Mouse (Mus musculus): ENCODE results near the gene E330017A01Rik.

The E330017A01Rik gene

GRCm38 (mm10) chr16:58663021-58663420 lies 24.5 kb upstream of the E330017A01Rik start:
- no peak for DNase-seq (ENCODE audit: low read depth, low spot score)

- no peak for DNase-seq (ENCODE audit: low read depth, low spot score)
These were observed 23.8 kb upstream of the E330017A01Rik start for GRCm38 (mm10) chr16:58662287-58662791.

DNA sequence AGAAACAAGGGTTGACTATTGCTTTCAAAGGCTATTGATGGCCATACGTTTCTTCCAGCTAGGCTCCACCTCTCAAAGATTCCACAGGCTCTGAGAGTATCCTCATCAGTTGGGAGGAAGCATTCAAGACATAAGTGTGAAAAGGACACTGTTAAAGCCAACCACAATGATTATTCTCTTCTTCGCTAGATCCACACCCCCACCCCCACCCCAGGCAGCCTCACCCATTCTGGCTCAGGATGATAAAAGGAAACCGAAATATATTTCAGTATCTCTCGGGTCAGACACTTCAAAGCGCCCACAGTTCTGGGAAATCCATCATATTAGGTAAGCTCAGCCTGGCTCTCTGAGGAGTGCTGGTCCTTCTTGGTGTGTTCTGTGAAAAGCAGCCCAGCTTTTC lies 23.3 kb upstream of the E330017A01Rik start:
- DNase-seq (ENCODE audit: low read depth, low spot score), result no peak

DNA sequence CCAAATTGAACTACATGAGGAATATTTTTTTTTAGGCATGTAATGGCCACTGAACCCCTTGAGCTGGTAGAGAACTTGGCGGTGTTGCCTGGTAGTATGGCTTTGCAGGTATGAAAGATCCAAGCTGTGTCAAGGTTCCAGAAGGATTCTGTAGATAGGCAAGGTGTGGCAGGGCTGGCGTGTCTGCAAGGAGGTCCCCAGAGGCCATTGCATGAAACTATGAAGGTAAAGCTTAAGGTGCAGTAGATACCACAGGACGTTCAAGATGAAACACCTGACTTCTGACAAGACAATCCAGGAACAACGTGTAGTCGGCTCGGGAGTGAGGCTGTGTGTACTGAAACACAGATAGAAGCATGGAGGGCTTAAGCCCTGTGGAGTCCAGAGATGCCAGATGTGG lies 20.1 kb upstream of the E330017A01Rik start:
- DNase-seq (ENCODE audit: low read depth, low spot score), result no peak

DNA sequence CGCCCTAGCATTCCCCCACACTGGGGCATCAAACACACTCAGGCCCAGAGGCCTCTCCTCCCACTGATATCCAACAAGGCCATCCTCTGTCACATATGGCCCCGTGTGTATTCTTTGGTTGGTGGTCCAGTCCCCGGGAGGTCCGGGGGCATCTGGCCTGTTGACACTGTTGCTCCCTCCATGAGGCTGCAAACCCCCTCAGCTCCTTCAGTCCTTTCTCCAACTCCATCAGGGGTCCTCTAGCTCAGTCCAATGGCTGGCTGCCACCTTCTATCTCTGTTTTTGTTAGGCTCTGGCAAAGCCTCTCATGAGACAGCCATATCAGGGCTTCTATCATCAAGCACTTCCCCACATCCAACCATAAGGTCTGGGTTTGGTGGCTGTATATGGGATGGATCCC lies 18.0 kb upstream of the E330017A01Rik start:
- no peak for DNase-seq (ENCODE audit: low read depth, low spot score)

GRCm38 (mm10) chr16:58655751-58656150 lies 17.2 kb upstream of the E330017A01Rik start:
- DNase-seq (ENCODE audit: low read depth, low spot score), result no peak

DNA sequence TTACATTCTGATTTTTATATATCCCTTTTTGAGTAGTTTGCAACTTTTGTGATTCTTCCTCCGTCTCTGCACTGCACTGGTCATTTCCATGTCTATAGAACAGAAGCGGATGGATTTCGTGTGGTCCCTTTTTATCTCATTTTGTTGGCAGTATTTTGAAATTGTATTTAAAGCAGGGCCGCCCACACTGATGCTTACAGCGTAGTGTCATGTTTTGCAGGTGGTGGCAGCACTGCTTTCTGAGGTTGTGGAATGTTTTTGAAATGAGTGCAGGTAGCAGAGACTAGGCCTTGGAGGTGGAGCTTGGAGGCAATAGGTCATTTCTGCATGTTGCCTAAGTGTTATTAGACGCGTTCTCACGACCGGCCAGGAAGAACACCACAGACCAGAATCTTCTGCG lies 11.4 kb upstream of the E330017A01Rik start:
- DNase-seq (ENCODE audit: low read depth, low spot score), result no peak

GRCm38 (mm10) chr16:58638016-58638415 lies 523 bp downstream of the E330017A01Rik start:
- DNase-seq (ENCODE audit: low read depth, low spot score), result no peak

DNA sequence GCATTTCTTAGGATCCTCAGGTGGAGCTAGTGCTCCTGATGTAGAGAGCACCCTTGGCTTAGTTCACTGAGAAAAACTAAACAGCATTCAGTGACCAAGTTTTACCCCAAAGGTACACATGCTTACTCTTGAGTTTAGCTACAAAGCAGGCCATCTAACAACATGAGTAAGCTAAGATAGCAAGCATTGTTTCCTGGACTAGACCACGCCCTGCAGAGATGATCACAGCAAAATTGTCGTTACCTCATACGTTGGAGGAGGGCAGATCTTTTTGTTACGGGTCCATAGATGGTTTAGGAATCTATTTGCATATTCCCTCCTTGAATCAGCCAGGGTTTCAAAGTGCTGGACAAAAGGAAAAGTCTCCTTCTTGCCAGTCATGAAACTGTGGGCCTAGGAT lies 1.1 kb downstream of the E330017A01Rik start:
- no peak for DNase-seq (ENCODE audit: low read depth, low spot score)

- no peak for DNase-seq (ENCODE audit: low read depth, low spot score)
These were observed 2.7 kb downstream of the E330017A01Rik start for GRCm38 (mm10) chr16:58635866-58636265.

DNA sequence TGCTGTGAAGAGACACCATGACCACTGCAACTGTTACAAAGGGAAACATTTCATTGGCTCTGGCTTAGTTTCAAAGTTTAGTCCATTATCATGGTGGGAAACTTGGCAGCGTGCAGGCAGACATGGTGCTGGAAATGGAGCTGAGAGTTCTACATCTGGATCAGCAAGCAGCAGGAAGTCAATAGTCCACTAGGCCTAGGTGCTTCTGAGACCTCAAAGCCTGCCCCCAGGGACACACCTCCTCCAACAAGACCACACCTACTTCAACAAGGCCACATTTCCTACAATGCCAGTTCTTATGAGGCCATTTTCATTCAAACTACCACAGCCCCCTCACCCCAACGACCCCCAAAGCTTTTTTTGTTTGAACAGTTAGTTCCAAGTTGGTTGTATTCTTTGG lies 8.8 kb downstream of the E330017A01Rik start:
- DNase-seq (ENCODE audit: low read depth, low spot score), result no peak

DNA sequence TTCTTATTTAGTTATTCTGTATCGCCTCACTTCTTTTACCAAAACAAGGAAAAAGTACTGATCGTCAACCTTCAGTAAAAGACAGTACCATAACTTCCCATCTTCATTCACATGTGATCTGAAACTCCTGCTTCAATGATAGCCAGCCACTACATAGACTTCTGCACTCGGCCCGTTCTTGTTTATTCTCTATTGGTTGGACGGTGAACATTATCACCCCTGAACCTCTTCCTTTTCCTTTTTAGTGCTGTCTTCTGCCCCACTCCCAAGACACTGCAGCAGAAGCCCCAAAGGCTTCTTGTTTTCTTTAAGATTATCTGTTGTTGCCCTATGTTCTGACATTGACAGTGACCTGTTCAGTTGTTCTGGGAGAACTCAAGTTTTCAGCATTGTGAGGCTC lies 9.6 kb downstream of the E330017A01Rik start:
- no peak for DNase-seq (ENCODE audit: low read depth, low spot score)

DNA sequence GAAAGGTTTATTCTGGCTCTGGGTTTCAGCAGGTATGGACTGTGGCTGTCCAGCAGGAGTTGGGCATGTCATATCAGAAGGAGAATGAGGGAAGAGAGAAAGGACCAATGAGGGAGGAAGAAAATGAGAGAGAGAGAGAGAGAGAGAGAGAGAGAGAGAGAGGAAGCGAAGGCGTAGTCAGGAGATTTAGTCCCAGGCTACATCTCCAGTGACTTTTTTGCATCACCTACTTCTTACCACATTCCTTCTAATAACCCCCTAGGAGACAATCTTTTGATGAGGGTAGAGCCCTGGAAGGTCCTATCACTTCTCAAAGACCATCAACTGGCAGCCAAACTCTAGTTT lies 10.2 kb downstream of the E330017A01Rik start:
- no peak for DNase-seq (ENCODE audit: low read depth, low spot score)

DNA sequence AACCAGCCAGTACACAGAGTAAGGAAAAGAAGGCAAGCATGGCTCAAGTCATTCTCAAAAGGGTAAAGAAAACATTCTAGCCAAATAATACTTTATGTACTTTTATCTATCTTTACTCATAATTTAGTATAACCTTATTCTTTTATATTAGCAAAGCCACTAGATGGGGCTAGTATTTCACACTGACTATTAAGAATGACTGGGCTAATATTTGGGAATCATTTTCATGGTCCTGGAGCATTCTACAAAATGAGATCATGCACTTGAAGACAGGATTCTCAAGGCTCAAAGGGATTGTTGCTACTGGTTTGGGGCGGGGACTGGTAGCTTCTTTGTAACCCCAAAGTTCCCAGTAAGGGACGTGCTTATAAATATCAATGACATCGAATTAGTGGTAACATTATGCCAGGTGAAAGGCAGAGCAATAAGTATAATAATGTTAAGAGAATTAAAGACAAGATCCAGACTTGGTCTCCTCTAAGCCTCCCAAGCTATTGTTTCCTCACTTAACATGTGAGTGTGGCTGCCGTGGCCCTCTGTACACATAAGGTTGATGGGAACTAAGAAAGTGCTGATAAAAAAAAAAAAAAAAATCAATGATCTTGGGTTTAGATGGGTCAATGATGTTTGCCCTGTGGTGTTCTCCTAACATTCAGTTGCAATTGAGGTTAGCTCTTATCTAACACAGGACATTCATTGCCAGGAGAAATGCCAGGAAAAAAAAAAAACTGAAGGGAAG lies 10.8 kb downstream of the E330017A01Rik start:
- no peak for DNase-seq (ENCODE audit: low read depth, low spot score)

DNA sequence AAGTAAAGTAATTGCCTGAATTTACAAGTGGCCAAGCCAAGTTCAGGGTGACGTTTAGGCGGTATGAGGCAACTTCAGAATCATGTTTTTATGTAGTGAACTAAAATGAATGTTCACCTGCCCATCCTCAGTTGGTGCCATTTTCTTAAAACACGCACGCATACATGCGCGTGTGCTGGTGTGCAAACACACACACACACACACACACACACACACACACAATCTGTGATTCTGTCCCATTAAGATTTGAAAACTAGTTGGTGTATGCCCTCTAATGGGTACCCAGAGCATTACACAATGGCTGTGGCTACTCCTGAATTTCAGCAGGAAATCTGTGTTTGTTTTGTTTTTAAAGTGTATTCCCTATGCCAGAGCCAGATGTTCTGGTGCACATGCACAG lies 14.6 kb downstream of the E330017A01Rik start:
- DNase-seq (ENCODE audit: low read depth, low spot score), result peak; percentile 6

GRCm38 (mm10) chr16:58623114-58623513 lies 15.4 kb downstream of the E330017A01Rik start:
- no peak for DNase-seq (ENCODE audit: low read depth, low spot score)

- DNase-seq (ENCODE audit: low read depth, low spot score), result no peak
These were observed 16.2 kb downstream of the E330017A01Rik start for GRCm38 (mm10) chr16:58622377-58622776.

DNA sequence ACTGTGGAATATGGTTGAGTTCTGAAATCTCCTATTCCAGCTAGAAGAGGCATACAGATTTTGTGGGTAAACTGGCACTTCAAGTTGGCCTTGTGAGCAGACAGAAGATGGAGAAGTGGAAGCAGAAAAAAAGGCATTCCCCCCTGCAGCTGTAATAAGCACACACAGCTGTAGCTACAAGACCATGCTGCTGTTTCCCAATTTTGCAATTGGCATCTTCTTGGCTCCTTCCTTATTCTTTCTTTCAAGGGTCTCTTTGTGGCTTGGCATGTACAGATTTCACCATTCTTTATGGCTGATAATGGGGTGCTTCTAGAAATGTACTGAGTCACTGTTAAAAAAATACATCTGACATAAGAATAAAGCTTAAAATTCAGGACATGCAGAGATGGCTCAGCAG lies 21.2 kb downstream of the E330017A01Rik start:
- no peak for DNase-seq (ENCODE audit: low read depth, low spot score)

- no peak for DNase-seq (ENCODE audit: low read depth, low spot score)
These were observed 21.7 kb downstream of the E330017A01Rik start, which contains the start of gene Gm813 for GRCm38 (mm10) chr16:58616878-58617277. Gene Gm813 (minus strand): TSS chr16:58616978.

GRCm38 (mm10) chr16:58612969-58613368 lies 25.6 kb downstream of the E330017A01Rik start:
- no peak for DNase-seq (ENCODE audit: low read depth, low spot score)

- no peak for DNase-seq (ENCODE audit: low read depth, low spot score)
These were observed 31.4 kb downstream of the E330017A01Rik start for GRCm38 (mm10) chr16:58607101-58607500.

- no peak for DNase-seq (ENCODE audit: low read depth, low spot score)
These were observed 33.9 kb downstream of the E330017A01Rik start for GRCm38 (mm10) chr16:58604680-58605079.

DNA sequence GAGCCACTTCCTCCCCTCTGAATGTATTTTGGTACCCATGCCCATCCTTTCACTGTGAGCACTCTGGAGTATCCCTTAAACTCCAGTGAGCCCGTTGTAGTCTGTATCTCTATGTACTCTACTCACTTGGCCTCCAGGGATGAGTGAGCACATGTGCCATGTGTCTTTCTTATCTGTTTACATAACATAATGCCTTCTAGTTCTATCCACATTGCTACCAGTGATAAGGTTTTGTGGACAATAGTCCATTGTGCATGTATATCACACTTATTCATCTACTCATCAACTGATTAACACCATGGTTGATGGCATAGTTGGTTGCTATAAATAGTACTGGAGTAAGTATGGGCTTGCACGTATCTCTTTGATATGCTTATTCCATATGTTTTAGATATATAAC lies 34.7 kb downstream of the E330017A01Rik start:
- DNase-seq (ENCODE audit: low read depth, low spot score), result no peak

GRCm38 (mm10) chr16:58600846-58601245 lies 37.7 kb downstream of the E330017A01Rik start:
- no peak for DNase-seq (ENCODE audit: low read depth, low spot score)
